ENCODE assay signal across 8 mouse cellular contexts in genomic region chr4:124850261-124850913, GRCm38 (mm10). TPM values are rescaled to one million over a fixed set of nuclear protein-coding genes. Genes with fewer than 3 reads are reported as not detected.
A peak's percentile ranks its signal among the peaks of the same experiment; 100 is the strongest.
DNase-seq lines count a peak whose midpoint lies in the region; ATAC-seq and TF ChIP-seq lines count a peak whose summit lies in the region.

TSS of gene Yrdc (plus strand) at chr4:124850679.

- H3K27ac ChIP-seq in ES-E14 (ENCODE audit: insufficient read depth, low read depth, low read length, poor library complexity, severe bottlenecking): peak within 1 kb of the TSS; percentile 78
- H3K27ac ChIP-seq in forebrain, embryonic 16.5 days (ENCODE audit: low read length): peak within 1 kb of the TSS; percentile 90
- H3K27ac ChIP-seq in layer of hippocampus, adult 2 months: peak within 1 kb of the TSS; percentile 100
- H3K27ac ChIP-seq in lung, embryonic 14.5 days (ENCODE audit: low read depth): peak within 1 kb of the TSS; percentile 92
- H3K27ac ChIP-seq in olfactory bulb, adult 2 months (ENCODE audit: insufficient read depth, low read depth, low read length): peak within 1 kb of the TSS; percentile 76
- no peak within 1 kb of the TSS for H3K27ac ChIP-seq in thymus, adult 2 months (ENCODE audit: control insufficient read depth, insufficient read depth, low read length)

- peak; percentile 95 for ATAC-seq in forebrain, embryonic 16.5 days
- ATAC-seq in lung, embryonic 14.5 days (ENCODE audit: insufficient read depth): peak; percentile 92

- peak within 1 kb of the TSS; percentile 84 to 99 for H3K4me3 ChIP-seq in ES-E14 (ENCODE audit: insufficient read depth in 1 of 2, low read depth in 1 of 2, low read length in 2 of 2, poor library complexity in 1 of 2, severe bottlenecking in 1 of 2)
- H3K4me3 ChIP-seq in forebrain, embryonic 16.5 days (replicated peaks; ENCODE audit: low read length): peak within 1 kb of the TSS; percentile 92
- peak within 1 kb of the TSS; percentile 65 for H3K4me3 ChIP-seq in layer of hippocampus, adult 2 months
- H3K4me3 ChIP-seq in lung, embryonic 14.5 days (ENCODE audit: low read depth, low read length): peak within 1 kb of the TSS; percentile 96
- H3K4me3 ChIP-seq in olfactory bulb, adult 2 months (ENCODE audit: insufficient read depth, low read depth, low read length): peak within 1 kb of the TSS; percentile 66
- peak within 1 kb of the TSS; percentile 93 for H3K4me3 ChIP-seq in thymus, adult 2 months (ENCODE audit: control insufficient read depth, insufficient read depth, low read length)

- H3K9me3 ChIP-seq in ES-E14 (ENCODE audit: control insufficient read depth, insufficient read depth, low read depth, low read length): no peaks in the 10 kb centered on the region
- no peaks in the 10 kb centered on the region for H3K9me3 ChIP-seq in forebrain, embryonic 16.5 days (ENCODE audit: control insufficient read depth, low read length)
- no peaks in the 10 kb centered on the region for H3K9me3 ChIP-seq in lung, embryonic 14.5 days (ENCODE audit: low read depth, low read length)

- TF ChIP-seq CTCF in layer of hippocampus, adult 2 months (conservative IDR thresholded peaks at IDR 0.05): peak; percentile 49
- 0 out of 2 replicates have a peak, but pooled peaks have one; percentile 6 for TF ChIP-seq CTCF in lung, embryonic 14.5 days (IDR thresholded peaks at IDR 0.05; ENCODE audit: low read depth)
- TF ChIP-seq CTCF in olfactory bulb, adult 2 months (IDR thresholded peaks at IDR 0.05; ENCODE audit: insufficient read depth, low read depth, low read length): no peak
- peak; percentile 53; the same call in 1 of the 2 replicates for TF ChIP-seq CTCF in thymus, adult 2 months (IDR thresholded peaks at IDR 0.05; ENCODE audit: borderline replicate concordance, control insufficient read depth, extremely low read depth, insufficient read depth, low read length, poor library complexity)

- H3K4me1 ChIP-seq in ES-E14 (ENCODE audit: control insufficient read depth in 2 of 2, insufficient read depth in 2 of 2, low read length in 2 of 2, poor library complexity in 1 of 2): peaks cover 3 to 10% of the 10 kb centered on the region in 2 experiments; a peak in 2 of 4 replicates
- H3K4me1 ChIP-seq in forebrain, embryonic 16.5 days (replicated peaks; ENCODE audit: control insufficient read depth, insufficient read depth, low read length): peaks cover 27% of the 10 kb centered on the region
- peaks cover 4% of the 10 kb centered on the region; the same call in 1 of the 2 replicates for H3K4me1 ChIP-seq in lung, embryonic 14.5 days (ENCODE audit: insufficient read depth)
- peaks cover 19% of the 10 kb centered on the region for H3K4me1 ChIP-seq in olfactory bulb, adult 2 months (ENCODE audit: control insufficient read depth, insufficient read depth, low read length)
- H3K4me1 ChIP-seq in thymus, adult 2 months (replicated peaks; ENCODE audit: control insufficient read depth, insufficient read depth, low read length): peaks cover 16% of the 10 kb centered on the region

- TF ChIP-seq POLR2A in olfactory bulb, adult 2 months (IDR thresholded peaks at IDR 0.05; ENCODE audit: insufficient read depth, low read depth, low read length): peak; percentile 68
- TF ChIP-seq POLR2A in thymus, adult 2 months (IDR thresholded peaks at IDR 0.05; ENCODE audit: control insufficient read depth, extremely low read depth, insufficient read depth, low read length, poor library complexity): peak; percentile 81

- intact Hi-C loops in heart, postnatal 36 days (cut with DNase I): loop anchor here (2.0 to 10.0 kb wide), 3 partner anchors 86 to 214 kb away; partner anchors contain the start of genes 9930104L06Rik, Dnali1 and Snip1

- H3K9ac ChIP-seq in ES-E14 (ENCODE audit: insufficient read depth, low read depth, low read length, poor library complexity, severe bottlenecking): peak within 1 kb of the TSS; percentile 93
- peak within 1 kb of the TSS; percentile 94 for H3K9ac ChIP-seq in forebrain, embryonic 16.5 days (replicated peaks; ENCODE audit: low read depth, low read length)
- H3K9ac ChIP-seq in lung, embryonic 14.5 days: peak within 1 kb of the TSS; percentile 84

- peak; percentile 88 for DNase-seq in ES-E14 (ENCODE audit: low read depth, low spot score)
- DNase-seq in cerebellum, adult 11-12 months: peak; percentile 94
- DNase-seq in heart, postnatal 36 days: peak; percentile 94 to 96
- peak; percentile 93 to 94 for DNase-seq in layer of hippocampus, adult 2 months (ENCODE audit: low spot score in 2 of 2)
- DNase-seq in lung, embryonic 14.5 days: peak; percentile 97
- peak; percentile 93 for DNase-seq in thymus, adult 2 months

- peak within 1 kb of the TSS; percentile 89 for H3K4me2 ChIP-seq in forebrain, embryonic 16.5 days (ENCODE audit: low read length)
- H3K4me2 ChIP-seq in lung, embryonic 14.5 days: peak within 1 kb of the TSS; percentile 93

- peaks cover 12% of the 10 kb centered on the region for H3K36me3 ChIP-seq in ES-E14 (ENCODE audit: control insufficient read depth, insufficient read depth, low read length, poor library complexity, severe bottlenecking)
- peaks cover 2% of the 10 kb centered on the region; the same call in 1 of the 2 replicates for H3K36me3 ChIP-seq in forebrain, embryonic 16.5 days (ENCODE audit: control insufficient read depth, insufficient read depth)
- peaks cover 30% of the 10 kb centered on the region for H3K36me3 ChIP-seq in lung, embryonic 14.5 days (ENCODE audit: insufficient read depth)
- H3K36me3 ChIP-seq in thymus, adult 2 months (ENCODE audit: control insufficient read depth, insufficient read depth, low read length): peaks cover 10% of the 10 kb centered on the region

- in situ Hi-C loops in ES-E14 (cut with MboI; ENCODE audit: low sequenced_read_pairs in 2 of 2, unreplicated experiment in 2 of 2): no loop called here

- H3K27me3 ChIP-seq in forebrain, embryonic 16.5 days (replicated peaks; ENCODE audit: control insufficient read depth, insufficient read depth, low read length): no peaks in the 10 kb centered on the region
- H3K27me3 ChIP-seq in lung, embryonic 14.5 days (ENCODE audit: insufficient read depth, low read length): no peaks in the 10 kb centered on the region
- no peaks in the 10 kb centered on the region for H3K27me3 ChIP-seq in thymus, adult 2 months (ENCODE audit: control insufficient read depth, insufficient read depth, low read length)

- WGBS in forebrain, embryonic 16.5 days: under 1% methylated on average over 68 of the region's 90 CpGs
- under 1% methylated on average over 86 of the region's 90 CpGs for WGBS in lung, embryonic 14.5 days
- under 1% methylated on average over 89 of the region's 90 CpGs for WGBS in olfactory bulb, adult 2 months
- WGBS in thymus, adult 2 months: under 1% methylated on average over 75 of the region's 90 CpGs

TF ChIP-seq in ES-E14, 5 proteins besides CTCF, POLR2A, EP300 and RAD21:
- TF ChIP-seq CHD2 (IDR thresholded peaks at IDR 0.05; ENCODE audit: low read depth, low read length) (no peak), HCFC1 (IDR thresholded peaks at IDR 0.05; ENCODE audit: borderline replicate concordance, insufficient read depth, low read length) (no peak), MAFK (IDR thresholded peaks at IDR 0.05; ENCODE audit: insufficient read depth, low read depth, low read length) (no peak), ZNF384 (IDR thresholded peaks at IDR 0.05; ENCODE audit: low read depth, low read length) (no peak), ZC3H11A (IDR thresholded peaks at IDR 0.05; ENCODE audit: borderline replicate concordance, low read depth, low read length) (no peak)

RNA-seq across cellular contexts. Expression of gene Yrdc, which starts in this region (rescaled TPM):
- total RNA-seq in ES-E14 (2012; rRNA removed): 82.7 and 85.3 TPM in 2 replicates
- polyA plus RNA-seq in forebrain, embryonic 16.5 days (2015; fragmentation: Nextera tagmentation; extraction: Ambion mirVana): 50.3 and 51.2 TPM in 2 replicates
- 10 to 100 TPM; 17.8 to 22.2 TPM for total RNA-seq in heart, postnatal 36 days (2021)
- total RNA-seq in layer of hippocampus, adult 2 months (2021): 10 to 100 TPM; 30.3 to 38.0 TPM
- 42.4 and 44.7 TPM in 2 replicates for polyA plus RNA-seq in lung, embryonic 14.5 days (2014; fragmentation: Nextera tagmentation; extraction: Ambion mirVana)
- polyA plus RNA-seq in olfactory bulb, adult 2 months (2012; ENCODE audit: insufficient read depth, insufficient read length, low replicate concordance, missing spikeins): not detected in 2 replicates
- 63.0 and 70.4 TPM in 2 replicates for polyA plus RNA-seq in thymus, adult 2 months (2012; rRNA removed)

Comparison
In these comparisons a context has a peak if more than half of its experiments do, and no peak if none do; other contexts are left out.
1. RNA of gene Yrdc (polyA plus RNA-seq): 63.0 to 70.4 TPM in thymus, adult 2 months, 50.3 to 51.2 TPM in forebrain, embryonic 16.5 days and 42.4 to 44.7 TPM in lung, embryonic 14.5 days; not detected in olfactory bulb, adult 2 months; every median in the first group is over 10 times any median in the second.
2. Peak in every context shown above with its lines, with median percentiles within 50 percentile points of each other: DNase-seq, H3K4me3 ChIP-seq and H3K9ac ChIP-seq.